Mouse (Mus musculus) 3T3-L1 (cell line): ENCODE data around the gene Akna.

ENCODE experiments used
- DNase-seq: peaks from one replicate; pipeline ENCODE4 v3.0.0-alpha.2; 2015; ENCODE audit warnings: low read depth, low spot score

Gene Akna

GRCm38 (mm10) chr4:63403040-63403959 lies at the start of gene Akna:
TSS of gene Akna (minus strand) at chr4:63403354.
- DNase-seq = peak; percentile 98

GRCm38 (mm10) chr4:63452555-63452954 lies 49.4 kb upstream of the Akna start:
- peak; percentile 48 for DNase-seq

GRCm38 (mm10) chr4:63450551-63450950 lies 47.4 kb upstream of the Akna start:
- DNase-seq = no peak

GRCm38 (mm10) chr4:63444362-63445066 lies 41.4 kb upstream of the Akna start:
- no peak for DNase-seq

- DNase-seq = no peak
These were observed 39.9 kb upstream of the Akna start for GRCm38 (mm10) chr4:63443101-63443500.

GRCm38 (mm10) chr4:63441616-63442015 lies 38.5 kb upstream of the Akna start:
- no peak for DNase-seq

GRCm38 (mm10) chr4:63440262-63440661 lies 37.1 kb upstream of the Akna start:
- DNase-seq = no peak

GRCm38 (mm10) chr4:63437968-63438367 lies 34.8 kb upstream of the Akna start:
- DNase-seq = no peak

- no peak for DNase-seq
These were observed 34.1 kb upstream of the Akna start for GRCm38 (mm10) chr4:63437119-63437815.

- no peak for DNase-seq
These were observed 32.2 kb upstream of the Akna start for GRCm38 (mm10) chr4:63435402-63435801.

GRCm38 (mm10) chr4:63431098-63431497 lies 27.9 kb upstream of the Akna start:
- no peak for DNase-seq

- no peak for DNase-seq
These were observed 27.2 kb upstream of the Akna start for GRCm38 (mm10) chr4:63430357-63430756.

GRCm38 (mm10) chr4:63426308-63426707 lies 23.2 kb upstream of the Akna start:
- no peak for DNase-seq

GRCm38 (mm10) chr4:63423811-63424210 lies 20.7 kb upstream of the Akna start:
- DNase-seq = no peak

GRCm38 (mm10) chr4:63423231-63423630 lies 20.1 kb upstream of the Akna start:
- DNase-seq = no peak

GRCm38 (mm10) chr4:63420143-63420920 lies 17.2 kb upstream of the Akna start:
- peak; percentile 50 for DNase-seq

- no peak for DNase-seq
These were observed 15.1 kb upstream of the Akna start for GRCm38 (mm10) chr4:63418270-63418669.

- peak; percentile 91 for DNase-seq
These were observed 14.3 kb upstream of the Akna start for GRCm38 (mm10) chr4:63417318-63417957.

- DNase-seq = no peak
These were observed 11.8 kb upstream of the Akna start for GRCm38 (mm10) chr4:63414951-63415350.

- DNase-seq = no peak
These were observed 8.1 kb upstream of the Akna start for GRCm38 (mm10) chr4:63411222-63411621.

- peak; percentile 84 for DNase-seq
These were observed 7.4 kb upstream of the Akna start for GRCm38 (mm10) chr4:63410583-63410934.
